In genomic region chr19:46042476-46043011, GRCm38 (mm10) we compare ENCODE assay signal across 7 mouse cellular contexts. TPM values are rescaled to one million over a fixed set of nuclear protein-coding genes. Genes with fewer than 3 reads are reported as not detected.
DNase-seq lines count a peak whose midpoint lies in the region; ATAC-seq and TF ChIP-seq lines count a peak whose summit lies in the region.

No protein-coding gene starts in this region.

- no peaks in the 10 kb centered on the region for H3K27me3 ChIP-seq in C2C12 (ENCODE audit: control insufficient read depth, insufficient read depth, insufficient read length)
- H3K27me3 ChIP-seq in G1E (ENCODE audit: insufficient read depth, low read length): no peaks in the 10 kb centered on the region; the same call in 1 of the 2 replicates
- no peaks in the 10 kb centered on the region for H3K27me3 ChIP-seq in embryonic facial prominence, embryonic 13.5 days
- H3K27me3 ChIP-seq in neural tube, embryonic 14.5 days (ENCODE audit: control insufficient read depth, insufficient read depth, low read length): no peaks in the 10 kb centered on the region

- DNase-seq in G1E (ENCODE audit: low spot score) (peak; percentile 53), liver (peak; percentile 63)
- DNase-seq in induced T-regulatory cell, adult 2 months (ENCODE audit: low read depth): peak; percentile 68
- DNase-seq in ovary, postnatal 10 days (ENCODE audit: low spot score): no peak

- H3K79me2 ChIP-seq in C2C12 (ENCODE audit: control insufficient read depth, insufficient read depth): peaks cover 70% of the 10 kb centered on the region

- H3K4me1 ChIP-seq in G1E (ENCODE audit: insufficient read depth, low read depth, low read length): peaks cover 76% of the 10 kb centered on the region
- peaks cover 69% of the 10 kb centered on the region for H3K4me1 ChIP-seq in embryonic facial prominence, embryonic 13.5 days
- H3K4me1 ChIP-seq in neural tube, embryonic 14.5 days (ENCODE audit: control insufficient read depth, insufficient read depth, low read length): peaks cover 56% of the 10 kb centered on the region

- H3K79me3 ChIP-seq in C2C12 (ENCODE audit: low read depth): peaks cover 50% of the 10 kb centered on the region

- peak; percentile 35 for ATAC-seq in G1E (ENCODE audit: extremely low read depth, insufficient number of reproducible peaks, low FRiP score, poor library complexity, severe bottlenecking)
- peak; percentile 33; the same call in 1 of the 2 replicates for ATAC-seq in embryonic facial prominence, embryonic 13.5 days (ENCODE audit: insufficient number of reproducible peaks, insufficient read depth, low FRiP score, low TSS enrichment, low read depth)
- ATAC-seq in neural tube, embryonic 14.5 days (ENCODE audit: low read depth): peak; percentile 22

- H3K27ac ChIP-seq in embryonic facial prominence, embryonic 13.5 days: peak overlapping the region; percentile 99
- H3K27ac ChIP-seq in neural tube, embryonic 14.5 days (ENCODE audit: low read depth, low read length): peak overlapping the region; percentile 97

- no peaks in the 10 kb centered on the region for H3K36me3 ChIP-seq in C2C12 (ENCODE audit: control insufficient read depth, insufficient read depth)
- H3K36me3 ChIP-seq in G1E (replicated peaks): peaks cover 38% of the 10 kb centered on the region
- no peaks in the 10 kb centered on the region for H3K36me3 ChIP-seq in embryonic facial prominence, embryonic 13.5 days
- H3K36me3 ChIP-seq in neural tube, embryonic 14.5 days (ENCODE audit: control insufficient read depth, insufficient read depth, low read length): no peaks in the 10 kb centered on the region

- no peak overlapping the region for H3K4me3 ChIP-seq in C2C12 (ENCODE audit: insufficient read depth, poor library complexity, severe bottlenecking)
- peak overlapping the region; percentile 71 for H3K4me3 ChIP-seq in G1E (ENCODE audit: low read depth, low read length)
- peak overlapping the region; percentile 97 for H3K4me3 ChIP-seq in embryonic facial prominence, embryonic 13.5 days
- peak overlapping the region; percentile 95 for H3K4me3 ChIP-seq in neural tube, embryonic 14.5 days (ENCODE audit: low read depth, low read length)

- TF ChIP-seq CTCF in C2C12 (IDR thresholded peaks at IDR 0.05; ENCODE audit: control insufficient read depth, insufficient read depth, insufficient read length) (no peak), G1E (IDR thresholded peaks at IDR 0.05; ENCODE audit: low read depth, low read length) (no peak)

- 3% methylated on average over 6 of the region's 6 CpGs for WGBS in embryonic facial prominence, embryonic 13.5 days
- 4% methylated on average over 5 of the region's 6 CpGs for WGBS in neural tube, embryonic 14.5 days

- H3K9me3 ChIP-seq in G1E (replicated peaks): no peaks in the 10 kb centered on the region
- no peaks in the 10 kb centered on the region for H3K9me3 ChIP-seq in embryonic facial prominence, embryonic 13.5 days
- H3K9me3 ChIP-seq in neural tube, embryonic 14.5 days (ENCODE audit: control insufficient read depth, low read length): no peaks in the 10 kb centered on the region

- peak overlapping the region; percentile 98 for H3K9ac ChIP-seq in embryonic facial prominence, embryonic 13.5 days
- peak overlapping the region; percentile 61 for H3K9ac ChIP-seq in neural tube, embryonic 14.5 days (replicated peaks; ENCODE audit: low read depth, low read length)

- H3K4me2 ChIP-seq in embryonic facial prominence, embryonic 13.5 days: peak overlapping the region; percentile 93
- H3K4me2 ChIP-seq in neural tube, embryonic 14.5 days (ENCODE audit: low read depth, low read length): peak overlapping the region; percentile 98

- H3ac ChIP-seq in C2C12 (ENCODE audit: control insufficient read depth, insufficient read length, low read depth): peak overlapping the region; percentile 58

TF ChIP-seq in C2C12, 6 proteins besides CTCF, POLR2A, EP300 and RAD21:
- TF ChIP-seq CEBPB (IDR thresholded peaks at IDR 0.05; ENCODE audit: low read depth) (no peak), USF1 (IDR thresholded peaks at IDR 0.05; ENCODE audit: low read depth) (no peak), FOSL1 (IDR thresholded peaks at IDR 0.05; ENCODE audit: insufficient read depth, low read length, poor library complexity, severe bottlenecking) (no peak), MYOD1 (IDR thresholded peaks at IDR 0.05; ENCODE audit: control insufficient read depth, insufficient read length, low read depth) (no peak), MYOG (IDR thresholded peaks at IDR 0.05; ENCODE audit: control insufficient read depth, extremely low read depth, insufficient read length) (no peak), MAX (IDR thresholded peaks at IDR 0.05) (no peak)

RNA-seq across cellular contexts. Expression of gene Pprc1, which starts 2.1 kb away (rescaled TPM):
- 30.6 TPM for polyA plus RNA-seq in C2C12 (2012; fragmentation: generic; extraction: Trizol)
- 72.0 and 132 TPM in 2 replicates for total RNA-seq in G1E (2014; fragmentation: Nextera tagmentation)
- total RNA-seq in G1E (2017): 9.8 and 11.8 TPM in 2 replicates
- polyA plus RNA-seq in G1E (2012): 54.8 and 73.3 TPM in 2 replicates
- polyA plus RNA-seq in embryonic facial prominence, embryonic 13.5 days (2015; fragmentation: Nextera tagmentation; extraction: Ambion mirVana): 33.2 and 38.8 TPM in 2 replicates
- polyA plus RNA-seq in neural tube, embryonic 14.5 days (2014; fragmentation: Nextera tagmentation; extraction: Ambion mirVana): 21.7 and 29.3 TPM in 2 replicates

RNA-seq across cellular contexts. Expression of gene Ldb1, which starts 2.5 kb away (rescaled TPM):
- polyA plus RNA-seq in C2C12 (2012; fragmentation: generic; extraction: Trizol) (80.5 TPM), G1E (2012) (405 and 501 TPM in 2 replicates)
- total RNA-seq in G1E (2014; fragmentation: Nextera tagmentation) (145 and 160 TPM in 2 replicates), G1E (2017) (68.6 and 76.6 TPM in 2 replicates)
- 121 and 124 TPM in 2 replicates for polyA plus RNA-seq in embryonic facial prominence, embryonic 13.5 days (2015; fragmentation: Nextera tagmentation; extraction: Ambion mirVana)
- 93.1 and 98.6 TPM in 2 replicates for polyA plus RNA-seq in neural tube, embryonic 14.5 days (2014; fragmentation: Nextera tagmentation; extraction: Ambion mirVana)

RNA-seq across cellular contexts. Expression of gene Nolc1, which starts 33.1 kb away (rescaled TPM):
- polyA plus RNA-seq in C2C12 (2012; fragmentation: generic; extraction: Trizol) (74.3 TPM), G1E (2012) (145 and 147 TPM in 2 replicates)
- total RNA-seq in G1E (2014; fragmentation: Nextera tagmentation) (116 and 130 TPM in 2 replicates), G1E (2017) (121 and 153 TPM in 2 replicates)
- 89.6 and 96.1 TPM in 2 replicates for polyA plus RNA-seq in embryonic facial prominence, embryonic 13.5 days (2015; fragmentation: Nextera tagmentation; extraction: Ambion mirVana)
- polyA plus RNA-seq in neural tube, embryonic 14.5 days (2014; fragmentation: Nextera tagmentation; extraction: Ambion mirVana): 61.4 and 61.7 TPM in 2 replicates

RNA-seq across cellular contexts. Expression of gene Hps6, which starts 39.2 kb away (rescaled TPM):
- polyA plus RNA-seq in C2C12 (2012; fragmentation: generic; extraction: Trizol) (14.6 TPM), G1E (2012) (15.0 and 16.4 TPM in 2 replicates)
- total RNA-seq in G1E (2014; fragmentation: Nextera tagmentation) (1.9 and 4.1 TPM in 2 replicates), G1E (2017) (7.6 and 8.0 TPM in 2 replicates)
- 7.3 and 7.4 TPM in 2 replicates for polyA plus RNA-seq in embryonic facial prominence, embryonic 13.5 days (2015; fragmentation: Nextera tagmentation; extraction: Ambion mirVana)
- polyA plus RNA-seq in neural tube, embryonic 14.5 days (2014; fragmentation: Nextera tagmentation; extraction: Ambion mirVana): 1.4 and 2.4 TPM in 2 replicates

RNA-seq across cellular contexts. Expression of gene Armh3, which starts 44.3 kb away (rescaled TPM):
- 6.4 TPM for polyA plus RNA-seq in C2C12 (2012; fragmentation: generic; extraction: Trizol)
- total RNA-seq in G1E (2014; fragmentation: Nextera tagmentation): 13.0 and 22.0 TPM in 2 replicates
- total RNA-seq in G1E (2017): 6.7 and 7.1 TPM in 2 replicates
- polyA plus RNA-seq in G1E (2012): 1.6 and 1.9 TPM in 2 replicates
- polyA plus RNA-seq in embryonic facial prominence, embryonic 13.5 days (2015; fragmentation: Nextera tagmentation; extraction: Ambion mirVana): 22.3 TPM in 2 replicates
- 21.7 and 22.5 TPM in 2 replicates for polyA plus RNA-seq in neural tube, embryonic 14.5 days (2014; fragmentation: Nextera tagmentation; extraction: Ambion mirVana)
